Mouse (Mus musculus): ENCODE results near the gene Apba3. TPM values are rescaled to one million over a fixed set of nuclear protein-coding genes. Genes with fewer than 3 reads are reported as not detected.

Gene Apba3
- 42.9 and 51.3 TPM in 2 replicates for polyA plus RNA-seq (2012; rRNA removed)

GRCm38 (mm10) chr10:81266211-81267105 is at the start of gene Apba3, which contains the start of gene Mrpl54:
Gene Apba3 (plus strand): TSS chr10:81266960.
Gene Mrpl54 (minus strand): TSS chr10:81266934.

DNA sequence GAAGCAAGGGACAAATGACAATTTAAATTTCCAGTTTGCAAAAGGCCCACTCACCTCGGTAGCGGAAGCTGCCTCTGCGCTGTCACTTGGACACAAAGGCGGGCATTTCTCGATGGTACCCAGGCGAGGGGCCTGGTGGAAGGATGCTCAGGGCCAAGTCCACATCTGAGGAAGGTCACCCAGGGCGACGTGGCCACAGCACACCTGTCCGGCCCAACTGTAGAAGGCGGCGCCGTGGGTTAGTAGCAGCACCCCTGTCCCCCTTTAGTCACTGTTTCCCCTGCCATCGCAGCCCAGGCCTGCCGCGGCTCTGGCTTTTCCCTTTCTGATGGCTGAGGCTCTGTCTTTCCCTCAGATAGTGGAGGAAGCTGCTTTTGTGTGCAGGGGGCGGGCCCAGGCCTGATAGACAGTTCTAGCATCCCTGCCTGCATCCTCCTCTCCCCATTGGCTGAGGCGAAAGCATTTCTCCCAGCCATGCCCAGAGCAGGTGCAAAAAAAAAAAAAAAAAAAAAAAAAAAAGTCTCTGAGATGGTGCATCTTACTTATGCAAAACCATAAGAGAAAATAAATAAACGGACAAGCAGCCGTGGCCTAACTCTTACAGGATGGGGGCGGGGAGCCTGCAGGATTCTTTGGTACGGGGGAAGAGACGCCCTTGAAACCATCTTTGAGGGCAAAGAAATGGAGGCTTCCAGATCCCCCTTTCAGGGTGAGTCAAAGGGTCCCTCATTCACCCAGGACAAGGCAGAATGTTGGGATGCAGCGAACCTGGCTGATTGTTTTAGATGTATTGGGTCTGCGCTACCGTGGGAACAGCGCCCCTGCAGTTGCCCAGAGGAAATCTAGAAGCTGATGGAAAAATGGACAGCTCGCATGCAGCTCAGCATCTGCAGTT is 36.1 kb upstream of the Apba3 start, which contains the start of gene Atcay:
TSS of gene Atcay (minus strand) at position 396 of the 895 bp plus-strand sequence.

GRCm38 (mm10) chr10:81232580-81233225 is 34.1 kb upstream of the Apba3 start, which contains the start of gene Zfr2:
Gene Zfr2 (plus strand): TSS chr10:81233155.

GRCm38 (mm10) chr10:81252424-81253419 is 14.0 kb upstream of the Apba3 start, which contains the start of gene Matk:
Gene Matk (plus strand): TSS chr10:81252935.

DNA sequence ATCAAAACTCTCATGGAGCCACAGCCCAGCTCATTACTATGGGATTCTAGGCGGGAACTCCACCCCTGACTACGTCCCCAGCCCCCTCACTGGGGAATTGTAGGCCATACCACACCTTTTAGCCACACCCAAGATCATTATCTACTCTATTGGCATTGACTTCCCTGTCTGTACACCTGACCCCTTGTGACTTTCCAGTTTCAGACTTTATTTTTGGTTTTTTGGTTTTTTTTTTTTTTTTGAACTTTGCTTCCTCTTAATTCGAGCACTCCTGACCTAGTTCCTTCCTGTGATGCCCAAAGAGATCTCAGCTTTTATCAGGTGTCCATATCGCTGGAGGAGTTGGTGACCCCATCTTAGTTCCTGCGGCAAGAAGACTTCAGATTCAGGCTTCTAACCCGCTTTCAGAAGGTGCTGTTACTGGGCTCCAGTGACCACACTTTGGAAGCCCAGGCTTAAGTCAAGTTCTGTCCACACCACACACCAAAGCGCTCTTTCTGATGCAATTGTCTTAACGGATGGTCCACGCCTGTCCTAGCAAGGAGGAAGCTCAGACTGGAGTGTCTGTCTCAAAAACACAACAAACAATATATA is 24.8 kb downstream of the Apba3 start, which contains the start of gene Tjp3:
TSS of gene Tjp3 (minus strand) at position 71 of the 594 bp plus-strand sequence.

GRCm38 (mm10) chr10:81292554-81293333 is 26.0 kb downstream of the Apba3 start, which contains the start of gene Pip5k1c:
Gene Pip5k1c (plus strand): TSS chr10:81292963.

GRCm38 (mm10) chr10:81320550-81321347 is 54.0 kb downstream of the Apba3 start, which contains the start of gene Cactin:
Gene Cactin (plus strand): TSS chr10:81321103.

Other genes starting within 250 kb of the Apba3 start
- gene Diras1, start 241.3 kb upstream of the Apba3 start, polyA plus RNA-seq (2012; rRNA removed), result 37.6 and 39.8 TPM in 2 replicates
- 53.7 and 54.5 TPM in 2 replicates for gene Slc39a3, start 229.5 kb upstream of the Apba3 start, polyA plus RNA-seq (2012; rRNA removed)
- gene Sgta, start 206.8 kb upstream of the Apba3 start, polyA plus RNA-seq (2012; rRNA removed), result 278 and 296 TPM in 2 replicates
- 68.1 and 69.3 TPM in 2 replicates for gene Thop1, start 196.9 kb upstream of the Apba3 start, polyA plus RNA-seq (2012; rRNA removed)
- gene Creb3l3, start 168.1 kb upstream of the Apba3 start, polyA plus RNA-seq (2012; rRNA removed), result 0.23 and 0.35 TPM in 2 replicates
- 179 and 186 TPM in 2 replicates for gene Map2k2, start 161.0 kb upstream of the Apba3 start, polyA plus RNA-seq (2012; rRNA removed)
- gene Zbtb7a, start 131.7 kb upstream of the Apba3 start, polyA plus RNA-seq (2012; rRNA removed), result 10.6 and 12.4 TPM in 2 replicates
- gene Pias4, start 99.0 kb upstream of the Apba3 start, polyA plus RNA-seq (2012; rRNA removed), result 41.9 and 42.9 TPM in 2 replicates
- 1,386 and 1,461 TPM in 2 replicates for gene Eef2, start 90.3 kb upstream of the Apba3 start, polyA plus RNA-seq (2012; rRNA removed)
- 78.9 and 87.7 TPM in 2 replicates for gene Dapk3, start 84.0 kb upstream of the Apba3 start, polyA plus RNA-seq (2012; rRNA removed)
- not detected in 2 replicates for gene 4930442H23Rik, start 83.1 kb upstream of the Apba3 start, polyA plus RNA-seq (2012; rRNA removed)
- 0.14 and 0.18 TPM in 2 replicates for gene Nmrk2, start 64.9 kb upstream of the Apba3 start, polyA plus RNA-seq (2012; rRNA removed)
- gene Atcay, start 36.1 kb upstream of the Apba3 start, polyA plus RNA-seq (2012; rRNA removed), result 103 and 115 TPM in 2 replicates
- gene Zfr2, start 33.8 kb upstream of the Apba3 start, polyA plus RNA-seq (2012; rRNA removed), result 56.2 and 61.9 TPM in 2 replicates
- gene Matk, start 14.0 kb upstream of the Apba3 start, polyA plus RNA-seq (2012; rRNA removed), result 27.4 and 30.6 TPM in 2 replicates
- 88.3 and 93.2 TPM in 2 replicates for gene Mrpl54, start within 50 bp of the Apba3 start, polyA plus RNA-seq (2012; rRNA removed)
- 4.5 and 4.8 TPM in 2 replicates for gene Tjp3, start 24.6 kb downstream of the Apba3 start, polyA plus RNA-seq (2012; rRNA removed)
- 190 and 197 TPM in 2 replicates for gene Pip5k1c, start 26.0 kb downstream of the Apba3 start, polyA plus RNA-seq (2012; rRNA removed)
- 43.9 and 45.0 TPM in 2 replicates for gene Cactin, start 54.1 kb downstream of the Apba3 start, polyA plus RNA-seq (2012; rRNA removed)
- gene Tbxa2r, start 61.8 kb downstream of the Apba3 start, polyA plus RNA-seq (2012; rRNA removed), result 3.5 and 4.3 TPM in 2 replicates
- gene Gipc3, start 76.3 kb downstream of the Apba3 start, polyA plus RNA-seq (2012; rRNA removed), result 0.04 and 0.13 TPM in 2 replicates
- 68.8 and 75.6 TPM in 2 replicates for gene Hmg20b, start 83.5 kb downstream of the Apba3 start, polyA plus RNA-seq (2012; rRNA removed)
- 10.2 and 11.7 TPM in 2 replicates for gene Mfsd12, start 90.5 kb downstream of the Apba3 start, polyA plus RNA-seq (2012; rRNA removed)
- 0.14 and 0.44 TPM in 2 replicates for gene 4930404N11Rik, start 98.9 kb downstream of the Apba3 start, polyA plus RNA-seq (2012; rRNA removed)
- gene Fzr1, start 111.6 kb downstream of the Apba3 start, polyA plus RNA-seq (2012; rRNA removed), result 130 and 138 TPM in 2 replicates
- gene Dohh, start 117.5 kb downstream of the Apba3 start, polyA plus RNA-seq (2012; rRNA removed), result 65.9 and 67.3 TPM in 2 replicates
- gene Gm48551, start 117.5 kb downstream of the Apba3 start, polyA plus RNA-seq (2012; rRNA removed), result 6.7 and 7.1 TPM in 2 replicates
- 8.2 and 10.2 TPM in 2 replicates for gene Gm48552, start 122.0 kb downstream of the Apba3 start, polyA plus RNA-seq (2012; rRNA removed)
- 3.1 and 3.9 TPM in 2 replicates for gene Smim24, start 126.1 kb downstream of the Apba3 start, polyA plus RNA-seq (2012; rRNA removed)
- 11.0 and 17.7 TPM in 2 replicates for gene Nfic, start 188.7 kb downstream of the Apba3 start, polyA plus RNA-seq (2012; rRNA removed)
- gene Celf5, start 215.7 kb downstream of the Apba3 start, polyA plus RNA-seq (2012; rRNA removed), result 286 and 299 TPM in 2 replicates
- 145 and 155 TPM in 2 replicates for gene Ncln, start 229.4 kb downstream of the Apba3 start, polyA plus RNA-seq (2012; rRNA removed)
- gene S1pr4, start 233.2 kb downstream of the Apba3 start, polyA plus RNA-seq (2012; rRNA removed), result 0.34 and 0.43 TPM in 2 replicates

Measured in central nervous system, embryonic 14 days (tissue).